8 mouse cellular contexts compared by ENCODE assay signal in genomic region chr15:11971854-11972420, GRCm38 (mm10). TPM values are rescaled to one million over a fixed set of nuclear protein-coding genes. Genes with fewer than 3 reads are reported as not detected.
DNase-seq lines count a peak whose midpoint lies in the region; ATAC-seq and TF ChIP-seq lines count a peak whose summit lies in the region.

No protein-coding gene starts in this region.

- H3K27ac ChIP-seq in embryonic facial prominence, embryonic 11.5 days (replicated peaks; ENCODE audit: low read depth, low read length): no peak overlapping the region
- H3K27ac ChIP-seq in limb, embryonic 14.5 days (replicated peaks; ENCODE audit: low read depth, low read length): no peak overlapping the region

- H3K9me3 ChIP-seq in embryonic facial prominence, embryonic 11.5 days (replicated peaks; ENCODE audit: control insufficient read depth, low read length): no peaks in the 10 kb centered on the region
- H3K9me3 ChIP-seq in limb, embryonic 14.5 days (ENCODE audit: control insufficient read depth, low read length): no peaks in the 10 kb centered on the region

- no peaks in the 10 kb centered on the region for H3K36me3 ChIP-seq in embryonic facial prominence, embryonic 11.5 days (replicated peaks; ENCODE audit: control insufficient read depth, insufficient read depth, low read depth, low read length)
- H3K36me3 ChIP-seq in limb, embryonic 14.5 days (ENCODE audit: control insufficient read depth, insufficient read depth, low read length): no peaks in the 10 kb centered on the region

- H3K4me2 ChIP-seq in embryonic facial prominence, embryonic 11.5 days (ENCODE audit: low read depth, low read length): no peak overlapping the region
- H3K4me2 ChIP-seq in limb, embryonic 14.5 days (replicated peaks; ENCODE audit: low read depth, low read length, severe bottlenecking): no peak overlapping the region

- no peak overlapping the region for H3K9ac ChIP-seq in embryonic facial prominence, embryonic 11.5 days (replicated peaks; ENCODE audit: low read length)
- no peak overlapping the region for H3K9ac ChIP-seq in limb, embryonic 14.5 days (ENCODE audit: low read depth, low read length, severe bottlenecking)

- no peaks in the 10 kb centered on the region for H3K27me3 ChIP-seq in embryonic facial prominence, embryonic 11.5 days (ENCODE audit: control insufficient read depth, insufficient read depth, low read length)
- H3K27me3 ChIP-seq in limb, embryonic 14.5 days (ENCODE audit: control insufficient read depth, insufficient read depth, low read length): no peaks in the 10 kb centered on the region

- ATAC-seq in embryonic facial prominence, embryonic 11.5 days (replicated peaks; ENCODE audit: insufficient number of reproducible peaks, low FRiP score, low TSS enrichment, low read depth): peak; percentile 42; the same call in 1 of the 2 replicates
- ATAC-seq in limb, embryonic 14.5 days (ENCODE audit: low FRiP score, low read depth): peak; percentile 66; the same call in 1 of the 2 replicates

- WGBS in embryonic facial prominence, embryonic 11.5 days: 26% methylated on average over 13 of the region's 13 CpGs
- 23% methylated on average over 13 of the region's 13 CpGs for WGBS in limb, embryonic 14.5 days

- no peaks in the 10 kb centered on the region for H3K4me1 ChIP-seq in embryonic facial prominence, embryonic 11.5 days (ENCODE audit: control insufficient read depth, insufficient read depth, low read length)
- no peaks in the 10 kb centered on the region for H3K4me1 ChIP-seq in limb, embryonic 14.5 days (ENCODE audit: control insufficient read depth, insufficient read depth, low read length)

- TF ChIP-seq POLR2A in limb, embryonic 14.5 days (IDR thresholded peaks at IDR 0.05; ENCODE audit: borderline replicate concordance, extremely low read depth, insufficient read depth, insufficient read length): no peak

- H3K4me3 ChIP-seq in embryonic facial prominence, embryonic 11.5 days (ENCODE audit: low read depth, low read length): no peak overlapping the region
- H3K4me3 ChIP-seq in limb, embryonic 14.5 days (replicated peaks; ENCODE audit: low read length): no peak overlapping the region

- DNase-seq in 3T3-L1 (ENCODE audit: low read depth, low spot score): peak; percentile 92
- DNase-seq in adrenal gland, postnatal 14 days: peak; percentile 89
- DNase-seq in embryonic facial prominence, embryonic 11.5 days (ENCODE audit: low spot score): peak; percentile 80
- DNase-seq in heart, adult 8-10 months (ENCODE audit: low spot score): peak; percentile 83
- peak; percentile 52 to 78 for DNase-seq in kidney, adult 8-10 months
- DNase-seq in limb, embryonic 14.5 days (ENCODE audit: low spot score): peak; percentile 73
- peak; percentile 34 to 63 for DNase-seq in monocyte, adult 2 months (ENCODE audit: low read depth in 1 of 2, low spot score in 2 of 2)
- peak; percentile 71 to 86 for DNase-seq in spleen, postnatal 10 days (ENCODE audit: low spot score in 2 of 2)

RNA-seq across cellular contexts. Expression of gene Sub1, which starts 24.8 kb away (rescaled TPM):
- total RNA-seq in adrenal gland, postnatal 14 days (2021): 251 and 264 TPM in 2 replicates
- 770 and 873 TPM in 2 replicates for polyA plus RNA-seq in embryonic facial prominence, embryonic 11.5 days (2014; fragmentation: Nextera tagmentation; extraction: Ambion mirVana)
- total RNA-seq in heart, adult 8-10 months (2022): 10 to 100 TPM; 68.9 to 91.2 (median 83.6) TPM
- 133 and 226 TPM in 2 replicates for polyA plus RNA-seq in limb, embryonic 14.5 days (2012; rRNA removed)
- polyA plus RNA-seq in limb, embryonic 14.5 days (2014; fragmentation: Nextera tagmentation; extraction: Ambion mirVana): 726 and 728 TPM in 2 replicates
